Mouse (Mus musculus) small intestine, adult 2 months (tissue): ENCODE measurements around the gene Mre11a. TPM values are rescaled to one million over a fixed set of nuclear protein-coding genes. Genes with fewer than 3 reads are reported as not detected.
A peak's percentile ranks its signal among the peaks of the same experiment; 100 is the strongest.

Source experiments
- H3K27ac ChIP-seq: fragments of 200-500 bp; 2 replicates; pipeline ENCODE4 v1.5.1; 2012; ENCODE audit warnings: low read depth, low read length, control low read depth, inconsistent platforms; ENCODE audit not compliant: insufficient read depth
- H3K27me3 ChIP-seq: fragments of 200-500 bp; 2 replicates; pipeline ENCODE4 v1.6.1; 2012; ENCODE audit warnings: mild to moderate bottlenecking, moderate library complexity, low read length, inconsistent platforms; ENCODE audit not compliant: control insufficient read depth, insufficient read depth
- H3K36me3 ChIP-seq: fragments of 200-500 bp; 2 replicates; pipeline ENCODE4 v1.6.1; 2012; ENCODE audit warnings: mild to moderate bottlenecking, low read length, control low read depth, inconsistent platforms; ENCODE audit not compliant: control insufficient read depth, insufficient read depth
- H3K4me1 ChIP-seq: fragments of 200-500 bp; 2 replicates; pipeline ENCODE4 v1.6.1; 2012; ENCODE audit warnings: low read length, inconsistent platforms, mixed read lengths; ENCODE audit not compliant: control insufficient read depth, insufficient read depth, insufficient read length
- H3K4me3 ChIP-seq: fragments of 200-500 bp; 2 replicates; pipeline ENCODE4 v1.5.1; 2012; ENCODE audit warnings: low read depth, mild to moderate bottlenecking, control low read depth, inconsistent platforms, low read length, moderate library complexity
- CTCF ChIP-seq: fragments of 200-500 bp; IDR thresholded peaks from 2 replicates; pipeline ENCODE4 v1.5.1; 2012; ENCODE audit warnings: low read depth, mild to moderate bottlenecking, control low read depth, inconsistent platforms, low read length, moderate library complexity, mixed read lengths; ENCODE audit not compliant: insufficient replicate concordance, insufficient read length; ENCODE audit errors: extremely low read depth
- POLR2A ChIP-seq: fragments of 200-500 bp; IDR thresholded peaks from 2 replicates; pipeline ENCODE4 v1.6.1; 2012; ENCODE audit warnings: low read depth, mild to moderate bottlenecking, control low read depth, inconsistent platforms, low read length, moderate library complexity
- WGBS: fragments of 180-500 bp; shearing (Covaris S2); methylation state at CpG from one replicate; pipeline ENCODE4 v1.1.7; 2018; 5-methylcytosine and 5-hydroxymethylcytosine counted together
- polyA plus RNA-seq: library from polyadenylated mRNA; depleted of rRNA; stranded (reverse); fragments of >200 nt; gene quantifications from 2 replicates; pipeline ENCODE4 v1.2.3, GENCODE M21; 2012; rRNA removed

Gene Mre11a
- 0.47 and 1.3 TPM in 2 replicates for polyA plus RNA-seq

DNA sequence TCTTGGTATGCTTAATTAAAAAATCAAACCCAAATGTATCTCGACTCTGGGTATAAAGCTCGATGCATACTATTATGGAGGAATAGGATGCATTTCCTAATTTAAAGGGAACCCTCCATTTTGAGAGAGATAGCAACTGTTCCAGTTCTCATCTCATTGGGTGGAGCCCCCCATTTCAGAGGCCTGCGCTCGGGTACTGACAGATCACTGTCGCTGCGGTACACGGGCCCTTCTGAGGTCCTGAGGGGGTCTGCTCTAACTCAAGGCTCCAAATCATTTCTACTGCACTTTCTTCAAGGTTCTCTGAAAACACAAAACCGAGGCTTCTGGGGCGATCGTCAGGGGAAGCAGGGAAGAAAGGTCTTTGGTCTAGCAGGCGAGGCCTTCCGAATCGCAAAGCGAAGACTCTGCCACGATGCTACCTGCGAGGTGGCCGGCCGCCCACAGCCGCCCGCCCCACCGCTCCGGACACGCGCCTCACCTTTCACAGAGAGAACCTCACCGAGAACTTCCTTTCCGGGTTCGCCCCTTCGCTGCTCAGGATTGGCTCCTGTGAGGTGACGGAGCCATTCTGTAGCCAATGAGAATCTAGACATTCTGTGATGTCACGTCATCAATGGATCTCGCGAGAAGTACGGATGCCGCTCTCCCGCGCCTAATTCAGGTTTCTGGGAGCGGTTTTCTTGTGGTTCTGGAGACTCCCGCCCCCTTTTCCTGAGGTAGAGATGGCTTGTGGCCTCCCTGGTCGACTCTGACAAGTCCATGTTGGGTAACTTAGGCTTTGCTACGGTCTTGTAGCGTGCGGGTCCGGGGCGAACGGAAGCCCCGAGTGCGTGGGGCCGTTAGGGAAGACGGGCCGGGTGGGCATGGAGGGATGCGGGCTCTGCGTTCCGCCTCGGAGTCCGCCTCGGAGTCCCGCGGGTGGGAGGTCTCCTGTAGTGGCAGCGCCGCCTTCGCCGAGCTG is at the start of gene Mre11a, which contains the start of gene Ankrd49:
Gene Mre11a (plus strand): TSS at position 616 of the 964 bp plus-strand sequence.
Gene Ankrd49 (minus strand): TSS at position 818 of the 964 bp plus-strand sequence.
- peaks cover 31% of the 10 kb centered on the region for H3K36me3 ChIP-seq
- no peaks in the 10 kb centered on the region for H3K27me3 ChIP-seq
- peak within 1 kb of the TSS; percentile 67 for H3K27ac ChIP-seq
- H3K4me1 ChIP-seq = no peaks in the 10 kb centered on the region
- peak; percentile 62 for TF ChIP-seq POLR2A
- TF ChIP-seq CTCF = no peak
- peak within 1 kb of the TSS; percentile 81 for H3K4me3 ChIP-seq
- WGBS = under 1% methylated on average over 62 of the region's 62 CpGs

DNA sequence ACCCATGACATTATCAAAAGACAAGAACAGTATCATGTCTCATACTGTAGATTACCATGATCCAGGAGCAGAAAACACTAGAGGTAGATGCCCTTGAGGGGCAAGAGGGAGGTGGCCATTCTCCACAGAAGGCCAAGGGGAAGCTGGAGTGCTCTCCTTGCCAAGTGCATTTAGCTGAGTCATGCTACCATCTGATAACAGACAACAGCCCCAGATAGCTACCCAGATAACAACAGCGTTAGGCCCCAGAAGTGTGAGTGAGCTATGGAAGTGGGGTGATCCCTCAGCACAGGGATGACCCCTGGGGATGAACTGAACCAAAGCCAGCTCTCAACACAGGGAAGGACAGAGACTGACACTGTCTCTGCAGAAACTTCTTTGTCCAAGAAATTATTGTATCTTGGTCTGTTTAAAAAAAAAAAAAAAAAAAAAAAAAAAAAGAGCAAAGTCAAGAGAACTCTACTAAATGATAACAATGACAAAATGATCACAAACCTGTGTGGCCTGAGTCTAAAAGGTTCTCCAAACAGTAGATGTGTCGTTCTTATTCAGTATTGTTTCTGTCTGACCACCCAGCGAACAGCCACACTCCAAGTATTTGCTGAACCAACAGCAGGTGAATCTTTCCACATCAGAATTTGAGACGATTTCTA is 44.8 kb upstream of the Mre11a start:
- H3K36me3 ChIP-seq = no peaks in the 10 kb centered on the region
- TF ChIP-seq CTCF = no peak
- TF ChIP-seq POLR2A = no peak

DNA sequence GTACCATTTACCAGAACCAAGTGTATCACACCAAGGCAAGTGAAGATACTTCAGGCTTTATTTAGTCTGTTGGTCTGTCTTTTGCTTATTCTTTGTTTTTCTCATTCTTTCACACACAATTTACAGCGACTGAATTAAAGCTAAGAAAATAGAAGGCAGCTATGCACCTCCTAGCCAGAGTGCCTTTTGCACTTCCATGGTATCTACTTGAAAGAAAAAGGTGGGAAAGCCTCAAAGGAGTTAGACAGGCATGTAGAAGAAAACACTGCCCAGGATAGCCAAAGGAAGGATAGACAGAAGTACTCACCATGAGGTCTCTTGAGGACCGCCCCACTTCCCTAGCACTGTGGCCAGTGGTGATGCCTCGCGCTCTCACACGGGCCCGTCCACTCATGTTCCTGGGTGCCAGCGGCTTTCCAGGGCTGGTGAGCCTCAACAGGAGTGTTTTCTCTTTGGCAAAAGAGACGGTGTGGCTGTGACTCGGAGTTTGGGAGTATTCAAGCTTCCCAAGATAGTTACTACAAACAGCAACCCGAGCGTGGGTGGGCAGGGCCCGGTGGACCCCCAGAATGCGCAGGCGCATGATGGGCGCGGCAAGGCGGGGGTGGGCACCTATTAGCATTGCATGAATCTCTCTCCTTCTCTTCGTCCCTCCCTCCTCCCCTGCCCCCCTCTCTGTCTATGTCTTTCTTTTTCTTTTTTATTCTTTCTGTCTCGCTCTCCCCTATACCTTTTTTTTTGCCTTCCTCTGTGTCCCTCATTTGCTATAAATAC is 44.1 kb upstream of the Mre11a start, which contains the start of gene Piwil4:
Gene Piwil4 (minus strand): TSS at position 583 of the 774 bp plus-strand sequence.
- Histone ChIP-seq H3K4me1 (peaks cover 14% of the 10 kb centered on the region; the same call in 1 of the 2 replicates), H3K36me3 (no peaks in the 10 kb centered on the region), H3K4me3 (no peak within 1 kb of the TSS), H3K27ac (no peak within 1 kb of the TSS), H3K27me3 (no peaks in the 10 kb centered on the region)
- 88% methylated on average over 19 of the region's 19 CpGs for WGBS
- TF ChIP-seq CTCF (no peak), POLR2A (no peak)

More for the DNA sequence above, 44.8 kb upstream of the Mre11a start:
- Histone ChIP-seq H3K4me1 (peaks cover 12% of the 10 kb centered on the region; the same call in 1 of the 2 replicates), H3K27ac (no peak overlapping the region), H3K27me3 (no peaks in the 10 kb centered on the region), H3K4me3 (no peak overlapping the region)
- WGBS = 74% methylated on average over 4 of the region's 4 CpGs

DNA sequence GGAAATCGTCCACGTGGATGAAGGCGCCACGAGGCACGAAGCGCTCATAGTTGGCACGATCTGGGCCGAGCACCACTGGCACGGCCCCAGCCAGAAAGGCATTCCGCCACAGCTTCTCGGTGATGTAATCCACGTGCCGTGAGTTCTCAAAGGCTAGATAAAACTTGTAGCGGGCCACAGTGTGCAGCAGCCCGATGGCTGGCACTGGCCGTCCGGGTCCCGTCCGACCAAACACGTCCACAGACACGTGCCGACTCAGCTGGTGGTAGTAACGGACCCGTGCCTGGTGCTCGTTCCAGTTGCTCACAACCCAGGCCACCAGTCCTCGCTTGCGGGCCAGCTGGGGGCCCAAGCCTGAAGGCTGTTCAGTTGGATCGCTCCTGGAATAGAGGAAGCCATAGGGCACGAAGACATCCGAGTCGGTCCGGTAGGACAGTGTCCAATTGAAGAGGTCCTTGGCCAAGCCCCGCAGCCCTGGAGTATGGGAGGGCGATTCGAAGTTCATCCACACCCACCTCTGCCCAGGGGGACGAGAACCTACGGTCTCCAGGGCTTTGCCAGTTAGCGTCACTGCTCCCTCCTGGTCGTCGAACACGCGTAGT is 33.5 kb upstream of the Mre11a start:
- TF ChIP-seq CTCF (no peak), POLR2A (no peak)
- Histone ChIP-seq H3K4me3 (peak overlapping the region; percentile 73), H3K27ac (peak overlapping the region; percentile 26), H3K27me3 (no peaks in the 10 kb centered on the region), H3K36me3 (no peaks in the 10 kb centered on the region), H3K4me1 (peaks cover 33% of the 10 kb centered on the region)
- 69% methylated on average over 42 of the region's 42 CpGs for WGBS

DNA sequence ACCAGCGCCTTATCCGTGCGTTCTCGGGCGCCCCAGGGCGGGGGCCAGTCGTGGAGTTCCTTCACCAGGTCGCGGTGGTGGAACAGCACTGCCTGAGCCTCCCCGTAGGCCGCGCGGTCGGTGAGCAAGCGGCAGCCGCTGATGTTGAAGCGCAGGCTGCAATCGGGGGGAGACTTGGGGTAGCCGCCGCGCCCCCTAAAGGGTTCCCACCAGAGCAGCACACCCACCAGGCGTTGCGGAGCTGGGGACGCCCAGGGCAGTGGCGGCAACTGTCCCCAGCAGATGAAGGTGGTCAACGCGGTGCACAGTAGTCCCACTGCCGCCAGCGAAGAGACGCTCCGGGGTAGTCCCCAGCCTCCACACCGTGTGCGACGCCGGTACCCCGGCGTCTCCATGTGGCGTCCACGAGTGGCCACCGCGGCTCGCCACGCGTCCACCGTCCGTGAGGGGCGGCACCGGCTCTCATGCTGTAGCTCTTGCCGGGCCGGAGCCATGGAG is 32.9 kb upstream of the Mre11a start:
- TF ChIP-seq POLR2A = no peak; the same call in 1 of the 2 replicates
- TF ChIP-seq CTCF = no peak
- peak overlapping the region; percentile 73 for H3K4me3 ChIP-seq
- H3K36me3 ChIP-seq = no peaks in the 10 kb centered on the region
- peak overlapping the region; percentile 26 for H3K27ac ChIP-seq
- H3K4me1 ChIP-seq = peaks cover 29% of the 10 kb centered on the region
- no peaks in the 10 kb centered on the region for H3K27me3 ChIP-seq
- under 1% methylated on average over 50 of the region's 50 CpGs for WGBS

DNA sequence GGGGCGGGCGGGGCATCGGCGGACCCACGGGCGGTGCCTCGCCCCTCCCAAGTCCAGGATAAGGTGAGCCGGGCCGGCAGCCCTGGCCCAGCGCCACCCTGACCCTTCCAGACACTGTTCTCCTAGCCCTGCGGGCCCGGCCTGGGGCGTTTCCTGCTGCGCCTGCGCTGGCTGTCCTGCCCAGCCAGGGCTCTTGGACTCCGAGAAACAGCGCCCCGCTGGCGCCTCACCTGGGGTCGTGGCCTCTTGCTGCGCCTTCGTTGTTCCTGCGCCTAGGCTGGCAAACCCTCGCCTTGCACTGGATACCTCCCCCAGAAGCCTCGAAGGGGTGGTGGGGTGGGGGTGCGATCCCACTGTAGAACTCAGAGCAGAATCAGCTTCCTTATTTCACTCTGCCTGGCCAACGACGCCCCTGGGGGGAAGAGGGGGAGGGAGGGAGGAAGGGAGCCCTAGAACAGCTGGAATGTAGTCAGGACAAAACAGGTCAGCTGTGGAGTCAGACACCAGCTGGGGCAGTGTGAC is 32.4 kb upstream of the Mre11a start, which contains the start of gene Fut4:
Gene Fut4 (minus strand): TSS at position 393 of the 522 bp plus-strand sequence.
- Histone ChIP-seq H3K36me3 (no peaks in the 10 kb centered on the region), H3K27ac (peak within 1 kb of the TSS; percentile 82), H3K4me3 (peak within 1 kb of the TSS; percentile 73), H3K27me3 (no peaks in the 10 kb centered on the region), H3K4me1 (peaks cover 25% of the 10 kb centered on the region)
- TF ChIP-seq POLR2A (peak; percentile 31; the same call in 1 of the 2 replicates), CTCF (peak; percentile 16; the same call in 1 of the 2 replicates)
- 0% methylated on average over 28 of the region's 28 CpGs for WGBS
